Mouse (Mus musculus) heart, embryonic 16.5 days (tissue): Measurements from ENCODE around the gene Map2k7. TPM values are rescaled to one million over a fixed set of nuclear protein-coding genes. Genes with fewer than 3 reads are reported as not detected.
A peak's percentile ranks its signal among the peaks of the same experiment; 100 is the strongest.
"Not testable (repeated sequence)": the region's sequence is repeated elsewhere in the genome, so short reads cannot be mapped to it uniquely, and the experiment has no call there.

ENCODE experiments used
- ATAC-seq: fragments of 200-750 bp; cut with Nextera tagmentation; replicated peaks from 2 replicates; pipeline ENCODE4 v1.8.0; 2017; ENCODE audit warnings: moderate number of reproducible peaks; ENCODE audit not compliant: insufficient read depth, low FRiP score; ENCODE audit errors: extremely low read depth
- H3K27ac ChIP-seq: fragments of 300-500 bp; sonication (generic); 2 replicates; pipeline ENCODE4 v1.5.1; 2014; ENCODE audit warnings: mild to moderate bottlenecking, low read length, control low read depth, moderate library complexity
- H3K27me3 ChIP-seq: fragments of 300-500 bp; sonication (generic); 2 replicates; pipeline ENCODE4 v1.6.1; 2014; ENCODE audit warnings: low read length, mixed read lengths; ENCODE audit not compliant: control insufficient read depth, insufficient read depth
- H3K36me3 ChIP-seq: fragments of 300-500 bp; sonication (generic); 2 replicates; pipeline ENCODE4 v1.6.1; 2014; ENCODE audit not compliant: control insufficient read depth, insufficient read depth
- H3K4me1 ChIP-seq: fragments of 300-500 bp; sonication (generic); 2 replicates; pipeline ENCODE4 v1.6.1; 2014; ENCODE audit warnings: low read length, mixed read lengths; ENCODE audit not compliant: control insufficient read depth, insufficient read depth
- H3K4me2 ChIP-seq: fragments of 300-500 bp; sonication (generic); 2 replicates; pipeline ENCODE4 v1.6.1; 2014; ENCODE audit warnings: low read depth, mild to moderate bottlenecking, control low read depth, low read length
- H3K4me3 ChIP-seq: fragments of 300-500 bp; sonication (generic); 2 replicates; pipeline ENCODE4 v1.5.1; 2014; ENCODE audit warnings: mild to moderate bottlenecking, control low read depth, low read length
- H3K9ac ChIP-seq: fragments of 300-500 bp; sonication (generic); 2 replicates; pipeline ENCODE4 v1.6.1; 2014; ENCODE audit warnings: low read length, control low read depth
- H3K9me3 ChIP-seq: fragments of 300-500 bp; sonication (generic); replicated peaks from 2 replicates; pipeline ENCODE4 v1.6.1; 2016; ENCODE audit warnings: low read length; ENCODE audit not compliant: control insufficient read depth
- WGBS: fragments of 180-500 bp; shearing (Covaris S2); extraction: QIAGEN DNeasy Blood & Tissue Kit; methylation state at CpG from one replicate; pipeline ENCODE4 v1.1.7; 2014; 5-methylcytosine and 5-hydroxymethylcytosine counted together
- polyA plus RNA-seq: library from polyadenylated mRNA; unstranded; fragments of >200 nt; fragmentation: Nextera tagmentation; extraction: Ambion mirVana; gene quantifications from 2 replicates; pipeline ENCODE4 v1.2.1, GENCODE M21; 2015

Gene Map2k7
- polyA plus RNA-seq, 1 experiment from 2014 or later, result 25.0 TPM

GRCm38 (mm10) chr8:4252116-4252760 is 13.7 kb downstream of the Map2k7 start:
- Histone ChIP-seq H3K9me3 (no peaks in the 10 kb centered on the region), H3K4me2 (peak overlapping the region; percentile 94), H3K27ac (peak overlapping the region; percentile 43; the same call in 1 of the 2 replicates), H3K9ac (peak overlapping the region; percentile 99), H3K4me1 (peaks cover 28% of the 10 kb centered on the region), H3K27me3 (no peaks in the 10 kb centered on the region), H3K4me3 (peak overlapping the region; percentile 99), H3K36me3 (peaks cover 22% of the 10 kb centered on the region)
- 40% methylated on average over 8 of the region's 8 CpGs for WGBS
- ATAC-seq, result no peak

- H3K9me3 ChIP-seq, result no peaks in the 10 kb centered on the region
- peak within 1 kb of the TSS; percentile 94 for H3K4me2 ChIP-seq
- ATAC-seq, result peak; percentile 90
- peak within 1 kb of the TSS; percentile 99 for H3K4me3 ChIP-seq
- peak within 1 kb of the TSS; percentile 94 for H3K27ac ChIP-seq
- peak within 1 kb of the TSS; percentile 99 for H3K9ac ChIP-seq
- under 1% methylated on average over 69 of the region's 69 CpGs for WGBS
- H3K36me3 ChIP-seq, result peaks cover 21% of the 10 kb centered on the region
- peaks cover 32% of the 10 kb centered on the region for H3K4me1 ChIP-seq
- no peaks in the 10 kb centered on the region for H3K27me3 ChIP-seq
These were observed 14.6 kb downstream of the Map2k7 start, which contains the start of gene Snapc2 for GRCm38 (mm10) chr8:4252934-4253841. TSS of gene Snapc2 (plus strand) at chr8:4253080.

GRCm38 (mm10) chr8:4254001-4254400 is 15.5 kb downstream of the Map2k7 start:
- no peak for ATAC-seq
- H3K4me2 ChIP-seq, result peak overlapping the region; percentile 94
- peak overlapping the region; percentile 99 for H3K9ac ChIP-seq
- 64% methylated on average over 6 of the region's 6 CpGs for WGBS
- no peaks in the 10 kb centered on the region for H3K27me3 ChIP-seq
- H3K4me3 ChIP-seq, result peak overlapping the region; percentile 99
- peaks cover 21% of the 10 kb centered on the region for H3K36me3 ChIP-seq
- H3K4me1 ChIP-seq, result peaks cover 28% of the 10 kb centered on the region
- no peaks in the 10 kb centered on the region for H3K9me3 ChIP-seq
- H3K27ac ChIP-seq, result peak overlapping the region; percentile 94; the same call in 1 of the 2 replicates

- H3K27ac ChIP-seq, H3K4me2 ChIP-seq, H3K9me3 ChIP-seq, ATAC-seq, H3K27me3 ChIP-seq, H3K9ac ChIP-seq, H3K4me3 ChIP-seq: not testable (repeated sequence)
- 86% methylated on average over 7 of the region's 7 CpGs for WGBS
- Histone ChIP-seq H3K36me3 (peaks cover 27% of the 10 kb centered on the region), H3K4me1 (peaks cover 20% of the 10 kb centered on the region)
These were observed 16.9 kb downstream of the Map2k7 start for GRCm38 (mm10) chr8:4255471-4255870.

GRCm38 (mm10) chr8:4256911-4257310 is 18.4 kb downstream of the Map2k7 start:
- no peak for ATAC-seq
- H3K4me3 ChIP-seq, result no peak overlapping the region
- no peaks in the 10 kb centered on the region for H3K27me3 ChIP-seq
- peaks cover 20% of the 10 kb centered on the region for H3K4me1 ChIP-seq
- no peaks in the 10 kb centered on the region for H3K9me3 ChIP-seq
- no peak overlapping the region for H3K27ac ChIP-seq
- 33% methylated on average over 4 of the region's 4 CpGs for WGBS
- no peak overlapping the region for H3K4me2 ChIP-seq
- H3K9ac ChIP-seq, result no peak overlapping the region
- H3K36me3 ChIP-seq, result peaks cover 42% of the 10 kb centered on the region

- H3K27me3 ChIP-seq, result no peaks in the 10 kb centered on the region
- WGBS, result 88% methylated on average over 4 of the region's 4 CpGs
- no peak overlapping the region for H3K27ac ChIP-seq
- H3K36me3 ChIP-seq, result peaks cover 43% of the 10 kb centered on the region
- no peak overlapping the region for H3K9ac ChIP-seq
- no peak for ATAC-seq
- H3K4me2 ChIP-seq, result no peak overlapping the region
- no peaks in the 10 kb centered on the region for H3K9me3 ChIP-seq
- peaks cover 19% of the 10 kb centered on the region for H3K4me1 ChIP-seq
- H3K4me3 ChIP-seq, result no peak overlapping the region
These were observed 18.8 kb downstream of the Map2k7 start for GRCm38 (mm10) chr8:4257350-4257749.

- H3K9me3 ChIP-seq, result no peaks in the 10 kb centered on the region
- peak; percentile 50 for ATAC-seq
- peak overlapping the region; percentile 73 for H3K9ac ChIP-seq
- 3% methylated on average over 35 of the region's 35 CpGs for WGBS
- H3K36me3 ChIP-seq, result peaks cover 48% of the 10 kb centered on the region
- no peak overlapping the region; the same call in 1 of the 2 replicates for H3K27ac ChIP-seq
- H3K4me2 ChIP-seq, result peak overlapping the region; percentile 91
- H3K4me1 ChIP-seq, result peaks cover 16% of the 10 kb centered on the region
- H3K27me3 ChIP-seq, result no peaks in the 10 kb centered on the region
- H3K4me3 ChIP-seq, result peak overlapping the region; percentile 73
These were observed 19.7 kb downstream of the Map2k7 start for GRCm38 (mm10) chr8:4258233-4258632.

- Histone ChIP-seq H3K9ac (peak overlapping the region; percentile 73), H3K4me1 (peaks cover 13% of the 10 kb centered on the region), H3K9me3 (no peaks in the 10 kb centered on the region), H3K27ac (peak overlapping the region; percentile 36), H3K4me2 (peak overlapping the region; percentile 91), H3K27me3 (no peaks in the 10 kb centered on the region), H3K4me3 (peak overlapping the region; percentile 73), H3K36me3 (peaks cover 52% of the 10 kb centered on the region)
- WGBS, result under 1% methylated on average over 26 of the region's 32 CpGs
- ATAC-seq, result peak; percentile 71
These were observed 20.1 kb downstream of the Map2k7 start for GRCm38 (mm10) chr8:4258678-4259077.
